Mouse (Mus musculus): ENCODE measurements around the gene Ndrg3.
"Not testable (repeated sequence)": the region's sequence is repeated elsewhere in the genome, so short reads cannot be mapped to it uniquely, and the experiment has no call there.

- TF ChIP-seq CTCF (IDR thresholded peaks at IDR 0.05; ENCODE audit: control insufficient read depth, insufficient read depth, insufficient read length); MAX (IDR thresholded peaks at IDR 0.05); MYOD1 (IDR thresholded peaks at IDR 0.05; ENCODE audit: control insufficient read depth, insufficient read length, low read depth): not testable (repeated sequence)
These were observed 66.8 kb downstream of the Ndrg3 start for GRCm38 (mm10) chr2:156925075-156925474.
